Mouse (Mus musculus) myocyte (in vitro differentiated cells): ENCODE measurements at regions not wholly inside any gene's neighbourhood (a gene's known extent, or its start where the extent isn't known, plus 50 kb on each side); places are given as distances from the start of the nearest gene placed in this dataset.

ENCODE experiments used
- CEBPB ChIP-seq: IDR thresholded peaks from 2 replicates; pipeline ENCODE4 v1.6.1; 2011; ENCODE audit warnings: mild to moderate bottlenecking, moderate library complexity; ENCODE audit not compliant: poor library complexity, insufficient read depth, severe bottlenecking
- E2F4 ChIP-seq: IDR thresholded peaks from one replicate; pipeline ENCODE4 v1.6.1; 2011; ENCODE audit warnings: mild to moderate bottlenecking, control low read depth, moderate library complexity; ENCODE audit not compliant: insufficient read depth
- MAX ChIP-seq: IDR thresholded peaks from one replicate; pipeline ENCODE4 v1.6.1; 2011; ENCODE audit warnings: low read depth, mild to moderate bottlenecking, control low read depth
- MYOD1 ChIP-seq, 3 experiments: IDR thresholded peaks; one replicate each; pipeline ENCODE4 v1.6.1; 2011; ENCODE audit warnings: control low read depth in 2 of 3, low read depth in 2 of 3, mild to moderate bottlenecking in 2 of 3, moderate library complexity in 1 of 3; ENCODE audit not compliant: insufficient read length in 2 of 3, control insufficient read depth in 1 of 3
- MYOG ChIP-seq, 3 experiments: IDR thresholded peaks; one replicate each; pipeline ENCODE4 v1.6.1; 2011; ENCODE audit warnings: control low read depth in 2 of 3, low read depth in 2 of 3, mild to moderate bottlenecking in 2 of 3; ENCODE audit not compliant: insufficient read length in 2 of 3, control insufficient read depth in 1 of 3, insufficient read depth in 1 of 3
- POLR2A ChIP-seq: IDR thresholded peaks from one replicate; pipeline ENCODE4 v1.6.1; 2011; ENCODE audit warnings: low read depth, mild to moderate bottlenecking, control low read depth, moderate library complexity; ENCODE audit not compliant: insufficient read length
- POLR2AphosphoS2 ChIP-seq: IDR thresholded peaks from one replicate; pipeline ENCODE4 v1.6.1; 2011; ENCODE audit warnings: low read depth, control low read depth; ENCODE audit not compliant: insufficient read length
- REST ChIP-seq: IDR thresholded peaks from one replicate; pipeline ENCODE4 v1.6.1; 2011; ENCODE audit warnings: mild to moderate bottlenecking, control low read depth, moderate library complexity; ENCODE audit not compliant: insufficient read depth, insufficient read length
- TCF12 ChIP-seq: IDR thresholded peaks from one replicate; pipeline ENCODE4 v1.6.1; 2011; ENCODE audit warnings: mild to moderate bottlenecking, control low read depth; ENCODE audit not compliant: poor library complexity, insufficient read depth, severe bottlenecking
- USF1 ChIP-seq: IDR thresholded peaks from one replicate; pipeline ENCODE4 v1.6.1; 2011; ENCODE audit warnings: low read depth, mild to moderate bottlenecking, control low read depth, moderate library complexity

- TF ChIP-seq MAX (no peak), CEBPB (no peak), POLR2A (no peak), USF1 (no peak), POLR2AphosphoS2 (no peak), MYOD1 (IDR thresholded peaks at IDR 0.05; ENCODE audit: control insufficient read depth in 1 of 3, insufficient read length in 2 of 3, low read depth in 2 of 3) (peak in 1 of 3 experiments; percentile 53), REST (no peak), TCF12 (no peak), E2F4 (no peak), MYOG (IDR thresholded peaks at IDR 0.05; ENCODE audit: control insufficient read depth in 1 of 3, insufficient read depth in 1 of 3, insufficient read length in 2 of 3, low read depth in 2 of 3) (peak; percentile 2 to 62 (median 8))
These were observed 132.9 kb upstream of the Egflam start for GRCm38 (mm10) chr15:7530959-7531588.
